Mouse (Mus musculus) heart, postnatal 0 days (tissue): ENCODE results near the gene Wnt11.

Experiments used
- CTCF ChIP-seq: IDR thresholded peaks from 2 replicates; pipeline ENCODE4 v1.5.1; 2016; ENCODE audit warnings: antibody characterized with exemption, control low read depth, low read depth
- EP300 ChIP-seq: IDR thresholded peaks from 2 replicates; pipeline ENCODE4 v1.6.1; 2016; ENCODE audit warnings: antibody characterized with exemption, low read depth

DNA sequence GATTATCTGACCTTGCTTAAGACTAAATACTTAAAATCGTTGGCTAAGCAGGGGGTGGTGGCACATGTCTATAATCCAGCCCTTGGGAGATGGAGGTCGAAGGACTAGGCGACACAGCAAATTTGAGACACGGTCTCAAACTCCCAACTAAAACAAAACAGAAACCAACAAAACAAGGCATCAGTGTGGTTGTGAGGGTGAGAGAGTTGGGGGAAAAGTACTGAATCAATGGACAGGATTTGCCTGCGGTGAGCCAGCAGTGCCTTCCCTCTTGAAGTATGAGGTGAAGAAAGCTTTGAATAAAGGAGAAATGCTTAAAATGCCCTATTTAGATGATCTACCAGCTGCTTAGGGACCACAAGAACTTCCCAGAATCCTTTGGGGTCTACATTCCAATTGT lies 58.2 kb downstream of the Wnt11 start:
- TF ChIP-seq CTCF (no peak), EP300 (no peak)
